8 mouse cellular contexts compared by ENCODE assay signal in genomic region chr7:45709036-45709435, GRCm38 (mm10). TPM values are rescaled to one million over a fixed set of nuclear protein-coding genes. Genes with fewer than 3 reads are reported as not detected.
DNase-seq lines count a peak whose midpoint lies in the region; TF ChIP-seq lines count a peak whose summit lies in the region.

No protein-coding gene starts in this region.

- peaks cover 46% of the 10 kb centered on the region for H3K4me1 ChIP-seq in small intestine, adult 2 months (ENCODE audit: control insufficient read depth, insufficient read depth, insufficient read length, low read length)

- H3K4me3 ChIP-seq in small intestine, adult 2 months (ENCODE audit: low read depth, low read length) = no peak overlapping the region

- intact Hi-C loops in gastrocnemius, postnatal 36 days (cut with DNase I) = no loop called here

- no peak for TF ChIP-seq POLR2A in small intestine, adult 2 months (IDR thresholded peaks at IDR 0.05; ENCODE audit: low read depth, low read length)

- TF ChIP-seq CTCF in small intestine, adult 2 months (IDR thresholded peaks at IDR 0.05; ENCODE audit: extremely low read depth, insufficient read length, insufficient replicate concordance, low read depth, low read length) = no peak

- peak overlapping the region; percentile 100 for H3K27ac ChIP-seq in small intestine, adult 2 months (ENCODE audit: insufficient read depth, low read depth, low read length)

- H3K27me3 ChIP-seq in small intestine, adult 2 months (ENCODE audit: control insufficient read depth, insufficient read depth, low read length) = no peaks in the 10 kb centered on the region

- peaks cover 51% of the 10 kb centered on the region for H3K36me3 ChIP-seq in small intestine, adult 2 months (ENCODE audit: control insufficient read depth, insufficient read depth, low read length)

- peak; percentile 8 for DNase-seq in gastrocnemius, postnatal 25 days
- no peak for DNase-seq in gastrocnemius, postnatal 36 days
- peak; percentile 43 for DNase-seq in A20 (ENCODE audit: low read depth, low spot score)
- DNase-seq in cerebellum, postnatal 14 days = peak; percentile 40
- peak; percentile 51 for DNase-seq in kidney, adult 9 months
- DNase-seq in spleen, postnatal 36 days (ENCODE audit: low spot score in 2 of 2) = no peak
- no peak for DNase-seq in urinary bladder, adult 18-20 months (ENCODE audit: low spot score in 2 of 2)

- 33% methylated on average over 6 of the region's 6 CpGs for WGBS in small intestine, adult 2 months

RNA-seq across cellular contexts. Expression of gene Dbp, which starts 4.1 kb away (rescaled TPM):
- 100 to 1,000 TPM in 1 of 2 experiments, 10 to 100 TPM in 1; 14.3 to 121 TPM for total RNA-seq in gastrocnemius, postnatal 25 days (2021)
- total RNA-seq in gastrocnemius, postnatal 36 days (2021) = 100 to 1,000 TPM in 1 of 2 experiments, 10 to 100 TPM in 1; 52.8 to 118 TPM
- polyA plus RNA-seq in small intestine, adult 2 months (2012; rRNA removed) = 8.9 and 13.1 TPM in 2 replicates

RNA-seq across cellular contexts. Expression of gene Rpl18, which starts 6.2 kb away (rescaled TPM):
- total RNA-seq in gastrocnemius, postnatal 25 days (2021) = 100 to 1,000 TPM; 433 to 449 TPM
- total RNA-seq in gastrocnemius, postnatal 36 days (2021) = 100 to 1,000 TPM; 396 to 453 TPM
- 820 and 1,370 TPM in 2 replicates for polyA plus RNA-seq in small intestine, adult 2 months (2012; rRNA removed)

RNA-seq across cellular contexts. Expression of gene Sphk2, which starts 8.8 kb away (rescaled TPM):
- total RNA-seq in gastrocnemius, postnatal 25 days (2021) = 10 to 100 TPM in 1 of 2 experiments, 1 to 10 TPM in 1; 8.5 to 12.7 TPM
- 10 to 100 TPM; 12.2 to 12.7 TPM for total RNA-seq in gastrocnemius, postnatal 36 days (2021)
- 87.3 and 164 TPM in 2 replicates for polyA plus RNA-seq in small intestine, adult 2 months (2012; rRNA removed)

RNA-seq across cellular contexts. Expression of gene Car11, which starts 9.4 kb away (rescaled TPM):
- total RNA-seq in gastrocnemius, postnatal 25 days (2021) = 10 to 100 TPM in 1 of 2 experiments, 1 to 10 TPM in 1; 4.9 to 11.2 TPM
- 1 to 10 TPM; 7.7 to 9.5 TPM for total RNA-seq in gastrocnemius, postnatal 36 days (2021)
- 2.1 and 2.3 TPM in 2 replicates for polyA plus RNA-seq in small intestine, adult 2 months (2012; rRNA removed)

RNA-seq across cellular contexts. Expression of gene Fam83e, which starts 12.0 kb away (rescaled TPM):
- under 1 TPM; 0.13 to 0.29 TPM for total RNA-seq in gastrocnemius, postnatal 25 days (2021)
- total RNA-seq in gastrocnemius, postnatal 36 days (2021) = under 1 TPM in 1 of 2 experiments, not detected in 1; 0.10 TPM
- 64.5 and 102 TPM in 2 replicates for polyA plus RNA-seq in small intestine, adult 2 months (2012; rRNA removed)

Comparison
In these comparisons a context has a peak if more than half of its experiments do, and no peak if none do; other contexts are left out.
1. DNase-seq: peak in gastrocnemius, postnatal 25 days (single experiment), A20 (single experiment), cerebellum, postnatal 14 days (2 of 2) and kidney, adult 9 months (single experiment); none in gastrocnemius, postnatal 36 days (0 of 2), spleen, postnatal 36 days (0 of 2) and urinary bladder, adult 18-20 months (0 of 2).